Mouse (Mus musculus) right cerebral cortex, adult 2 months (tissue): Measurements from ENCODE around the gene Cxcl16.

ENCODE experiments used
- DNase-seq, 2 experiments: peaks; one replicate each; pipeline ENCODE4 v3.0.0; 2021 to 2022; ENCODE audit warnings: low spot score in 2 of 2

Cxcl16 gene

DNA sequence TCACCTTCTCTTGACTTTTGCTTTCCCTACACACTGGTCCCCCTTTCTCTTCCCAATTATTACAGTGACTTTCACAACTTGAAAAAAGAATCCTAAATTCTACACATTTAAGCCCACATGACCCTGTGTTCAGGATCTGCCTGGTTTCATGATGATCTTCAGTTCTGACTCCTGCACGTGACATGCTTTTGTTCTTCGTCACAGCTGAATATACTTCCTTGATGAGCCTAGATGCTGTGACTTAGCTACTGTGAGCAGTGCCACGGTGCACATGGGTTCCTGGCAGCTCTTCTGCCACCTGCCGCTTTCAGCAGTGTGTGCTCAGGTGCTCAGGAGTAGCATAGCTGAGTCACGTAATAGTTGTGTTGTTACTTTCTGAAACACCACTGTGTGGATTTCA lies 47.2 kb downstream of the Cxcl16 start:
- DNase-seq = no peak

- DNase-seq = no peak
Observed at GRCm38 (mm10) chr11:70410297-70410643, 49.5 kb downstream of the Cxcl16 start.

DNA sequence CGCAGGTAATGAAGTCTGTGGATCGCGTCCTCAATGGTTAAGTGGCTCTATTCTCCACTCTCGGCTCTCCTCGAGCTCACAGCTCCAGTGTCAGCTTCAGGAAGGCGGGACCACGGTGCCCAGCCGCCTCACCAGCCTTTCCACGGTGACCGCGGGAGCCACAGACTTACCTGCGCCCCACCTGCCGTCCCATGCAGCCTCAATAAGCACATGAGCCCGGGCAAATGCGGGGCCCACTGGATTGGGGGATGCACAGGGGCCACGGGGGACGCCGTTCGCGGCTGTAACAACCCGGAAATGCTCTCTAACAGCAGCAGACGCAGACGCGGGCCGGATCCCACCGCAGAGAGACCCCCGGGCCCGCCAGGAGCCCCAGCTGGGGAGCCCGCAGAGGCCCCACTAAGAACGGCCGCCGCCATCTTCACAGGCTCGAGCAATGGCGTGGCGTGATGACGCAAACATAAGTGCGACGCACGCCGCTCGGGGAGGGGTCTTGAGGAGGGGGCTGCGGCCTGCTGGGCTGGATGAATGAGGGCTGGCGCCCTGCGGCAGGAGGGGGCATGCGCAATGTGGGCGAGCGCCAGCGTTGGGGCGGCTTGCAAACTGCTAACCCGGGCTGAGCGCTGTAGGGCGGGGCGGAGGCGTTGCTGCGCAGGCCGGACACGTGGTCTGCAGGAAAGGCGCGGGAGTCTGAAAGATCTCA lies 50.0 kb downstream of the Cxcl16 start, which contains the start of gene Pelp1:
Gene Pelp1, minus strand, starts transcription at position 438 of the 703 bp plus-strand sequence.
- peak; percentile 89 to 94 for DNase-seq
